Mouse (Mus musculus) spleen, postnatal 0 days (tissue): ENCODE results near the gene Gm2a. TPM values are rescaled to one million over a fixed set of nuclear protein-coding genes. Genes with fewer than 3 reads are reported as not detected.

Source experiments
- polyA plus RNA-seq: library from polyadenylated mRNA; unstranded; fragments of >200 nt; fragmentation: Nextera tagmentation; extraction: Ambion mirVana; gene quantifications from 2 replicates; pipeline ENCODE4 v1.2.1, GENCODE M21; 2015

The Gm2a gene
- 29.0 and 40.6 TPM in 2 replicates for polyA plus RNA-seq

DNA sequence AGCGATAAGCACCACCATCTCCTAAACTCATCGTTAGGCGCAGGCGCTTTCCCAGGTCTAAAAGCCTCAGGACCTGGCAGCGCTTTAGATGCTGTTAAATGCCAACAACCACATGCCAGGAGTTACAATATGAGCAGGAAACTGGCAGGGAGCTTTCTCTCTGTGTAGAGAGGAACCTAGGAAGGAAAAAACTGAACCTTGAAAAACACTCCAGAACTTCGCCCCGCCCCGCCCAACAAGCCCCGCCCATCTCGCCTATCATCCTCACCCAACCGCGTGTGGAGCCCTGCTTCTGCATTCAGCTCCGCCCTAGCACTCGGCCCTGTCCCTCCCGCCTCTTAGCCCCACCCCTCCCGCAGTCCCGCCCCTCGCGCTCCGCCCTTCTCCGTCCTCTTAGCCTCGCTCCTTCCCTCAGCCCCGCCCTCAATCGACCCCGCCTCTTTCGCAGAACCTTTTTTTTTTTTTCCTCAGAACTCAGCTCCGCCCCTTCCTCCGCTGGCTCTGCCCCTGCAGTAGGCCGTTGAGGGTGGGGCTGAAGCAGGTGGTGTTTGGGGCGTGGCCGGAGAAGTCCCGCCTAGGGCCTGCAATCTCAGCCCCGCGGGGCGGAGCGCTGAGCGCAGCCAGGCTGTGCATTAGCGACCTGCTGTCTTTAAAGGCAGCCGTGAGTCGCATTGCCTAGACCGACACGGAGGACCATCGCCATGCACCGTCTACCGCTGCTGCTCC lies at the start of gene Gm2a:
Gene Gm2a (plus strand): TSS at position 653 of the 726 bp plus-strand sequence.

DNA sequence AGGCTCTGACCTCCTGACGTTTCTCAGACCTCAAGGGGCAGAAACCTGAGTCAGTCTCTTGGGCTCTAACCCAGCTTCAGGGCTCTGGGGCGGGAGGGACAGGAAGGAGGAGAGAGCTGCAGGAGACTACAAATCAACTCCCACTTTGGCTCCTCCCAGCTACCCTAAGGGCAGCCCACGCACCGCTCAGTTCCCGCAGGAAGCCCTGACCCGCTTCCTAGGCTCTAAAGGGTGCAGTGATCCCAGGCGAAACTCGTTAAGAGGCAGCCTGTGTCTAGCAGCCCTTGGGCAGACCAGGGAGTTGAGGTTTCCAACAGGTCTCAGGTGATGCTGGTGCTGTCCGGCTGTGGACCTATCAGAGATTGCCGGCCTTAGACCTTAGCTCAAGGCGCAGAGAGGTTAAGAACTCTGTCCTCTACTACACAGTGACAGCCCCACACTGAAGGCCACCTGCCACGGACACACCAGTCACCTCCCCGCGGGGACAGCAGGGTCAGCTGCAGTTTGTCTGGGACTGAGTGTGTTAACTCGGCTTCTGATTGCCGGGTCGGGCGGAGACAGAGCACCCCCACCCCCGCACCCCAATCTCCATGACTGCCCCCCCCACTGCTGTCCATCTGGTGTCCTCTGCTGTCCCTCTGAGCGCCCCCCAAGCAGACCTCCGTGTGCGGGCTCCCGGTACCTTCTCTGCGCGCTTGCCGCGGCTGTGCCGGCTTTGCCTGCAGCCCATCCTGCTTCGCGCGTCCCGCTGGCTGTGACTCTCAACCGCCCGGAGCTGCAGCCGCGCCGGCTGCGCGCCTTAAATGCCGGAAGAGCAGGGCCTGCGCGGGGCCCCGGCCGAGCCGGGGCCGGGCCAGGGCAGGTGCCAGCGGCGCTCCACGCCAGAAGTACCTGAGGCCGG lies 20.3 kb upstream of the Gm2a start, which contains the start of gene Ccdc69:
Gene Ccdc69 (minus strand): TSS at position 801 of the 901 bp plus-strand sequence.

DNA sequence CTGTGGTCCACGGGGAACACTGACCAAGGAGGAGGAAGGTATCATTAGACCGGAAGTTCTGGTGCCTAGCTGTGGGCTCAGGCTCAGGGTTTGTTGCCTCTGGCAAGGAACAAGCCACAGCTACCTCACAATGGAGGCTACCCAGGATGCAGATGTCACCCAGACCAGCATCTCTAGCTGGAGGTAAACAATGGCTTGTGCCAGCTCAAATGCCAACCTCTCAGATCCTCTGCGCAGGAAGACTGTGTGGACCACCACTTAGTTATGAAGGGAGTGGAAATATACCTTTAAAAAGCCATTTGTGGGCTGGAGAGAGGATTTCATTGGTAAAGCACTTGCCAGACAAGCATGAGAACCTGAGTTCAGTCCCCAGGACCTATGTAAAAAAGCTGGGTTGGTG lies 53.7 kb downstream of the Gm2a start, which contains the start of gene Slc36a3:
Gene Slc36a3 (minus strand): TSS at position 101 of the 400 bp plus-strand sequence.

Other genes starting within 250 kb of the Gm2a start
- gene Lyrm7, start 237.2 kb upstream of the Gm2a start, polyA plus RNA-seq, result 3.5 and 3.6 TPM in 2 replicates
- 619 and 686 TPM in 2 replicates for gene Hint1, start 231.7 kb upstream of the Gm2a start, polyA plus RNA-seq
- 83.8 and 99.2 TPM in 2 replicates for gene Gpx3, start 195.7 kb upstream of the Gm2a start, polyA plus RNA-seq
- 10.4 and 13.2 TPM in 2 replicates for gene Tnip1, start 135.2 kb upstream of the Gm2a start, polyA plus RNA-seq
- gene Anxa6, start 64.7 kb upstream of the Gm2a start, polyA plus RNA-seq, result 58.1 and 77.4 TPM in 2 replicates
- gene Ccdc69, start 20.0 kb upstream of the Gm2a start, polyA plus RNA-seq, result 3.0 and 4.3 TPM in 2 replicates
- 0.16 and 0.30 TPM in 2 replicates for gene Slc36a3, start 53.6 kb downstream of the Gm2a start, polyA plus RNA-seq
- 0.20 TPM in 1 of 2 replicates, not detected in the other for gene Slc36a2, start 87.0 kb downstream of the Gm2a start, polyA plus RNA-seq
- 1.3 and 1.9 TPM in 2 replicates for gene Slc36a1, start 106.2 kb downstream of the Gm2a start, polyA plus RNA-seq
- 0.05 TPM in 2 replicates for gene Fat2, start 238.4 kb downstream of the Gm2a start, polyA plus RNA-seq